Mouse (Mus musculus): ENCODE measurements around the gene Stub1. TPM values are rescaled to one million over a fixed set of nuclear protein-coding genes. Genes with fewer than 3 reads are reported as not detected.
"Not testable (repeated sequence)": the region's sequence is repeated elsewhere in the genome, so short reads cannot be mapped to it uniquely, and the experiment has no call there.

Stub1 gene
- polyA plus RNA-seq, 1 experiment: 81.1 TPM

- Histone ChIP-seq H3K27me3 (ENCODE audit: control insufficient read depth, insufficient read depth, low read length) (no peaks in the 10 kb centered on the region), H3K27ac (ENCODE audit: control insufficient read depth, insufficient read depth, low read depth, low read length) (no peak overlapping the region), H3K36me3 (ENCODE audit: control insufficient read depth, insufficient read depth, low read length) (no peaks in the 10 kb centered on the region), H3K4me1 (ENCODE audit: control insufficient read depth, insufficient read depth, low read length) (peaks cover 15% of the 10 kb centered on the region), H3K4me3 (ENCODE audit: control insufficient read depth, low read depth, low read length) (no peak overlapping the region)
- no peak for TF ChIP-seq CTCF (IDR thresholded peaks at IDR 0.05; ENCODE audit: control insufficient read depth, insufficient read depth, insufficient replicate concordance, low read depth, low read length)
- TF ChIP-seq POLR2A (IDR thresholded peaks at IDR 0.05; ENCODE audit: control insufficient read depth, low read depth, low read length): no peak
Observed at GRCm38 (mm10) chr17:25817662-25818061, 15.5 kb downstream of the Stub1 start.

GRCm38 (mm10) chr17:25813471-25813870 is 19.7 kb downstream of the Stub1 start:
- TF ChIP-seq CTCF (IDR thresholded peaks at IDR 0.05; ENCODE audit: control insufficient read depth, insufficient read depth, insufficient replicate concordance, low read depth, low read length) (peak; percentile 56; the same call in 1 of the 2 replicates), POLR2A (IDR thresholded peaks at IDR 0.05; ENCODE audit: control insufficient read depth, low read depth, low read length) (no peak)
- H3K36me3 ChIP-seq (ENCODE audit: control insufficient read depth, insufficient read depth, low read length): no peaks in the 10 kb centered on the region
- no peak overlapping the region for H3K27ac ChIP-seq (ENCODE audit: control insufficient read depth, insufficient read depth, low read depth, low read length)
- H3K4me3 ChIP-seq (ENCODE audit: control insufficient read depth, low read depth, low read length): no peak overlapping the region
- no peaks in the 10 kb centered on the region for H3K27me3 ChIP-seq (ENCODE audit: control insufficient read depth, insufficient read depth, low read length)
- H3K4me1 ChIP-seq (ENCODE audit: control insufficient read depth, insufficient read depth, low read length): peaks cover 16% of the 10 kb centered on the region

GRCm38 (mm10) chr17:25810890-25811289 is 22.3 kb downstream of the Stub1 start:
- H3K4me3 ChIP-seq (ENCODE audit: control insufficient read depth, low read depth, low read length): no peak overlapping the region
- H3K27me3 ChIP-seq (ENCODE audit: control insufficient read depth, insufficient read depth, low read length): no peaks in the 10 kb centered on the region

GRCm38 (mm10) chr17:25809606-25810340 is 23.4 kb downstream of the Stub1 start:
- Histone ChIP-seq H3K27me3 (ENCODE audit: control insufficient read depth, insufficient read depth, low read length) (no peaks in the 10 kb centered on the region), H3K27ac (ENCODE audit: control insufficient read depth, insufficient read depth, low read depth, low read length) (no peak overlapping the region), H3K4me1 (ENCODE audit: control insufficient read depth, insufficient read depth, low read length) (peaks cover 13% of the 10 kb centered on the region), H3K36me3 (ENCODE audit: control insufficient read depth, insufficient read depth, low read length) (no peaks in the 10 kb centered on the region), H3K4me3 (ENCODE audit: control insufficient read depth, low read depth, low read length) (peak overlapping the region; percentile 52)
- TF ChIP-seq CTCF (IDR thresholded peaks at IDR 0.05; ENCODE audit: control insufficient read depth, insufficient read depth, insufficient replicate concordance, low read depth, low read length): no peak
- TF ChIP-seq POLR2A (IDR thresholded peaks at IDR 0.05; ENCODE audit: control insufficient read depth, low read depth, low read length): no peak

More at GRCm38 (mm10) chr17:25810890-25811289, 22.3 kb downstream of the Stub1 start:
- no peaks in the 10 kb centered on the region for H3K36me3 ChIP-seq (ENCODE audit: control insufficient read depth, insufficient read depth, low read length)
- H3K27ac ChIP-seq (ENCODE audit: control insufficient read depth, insufficient read depth, low read depth, low read length): no peak overlapping the region
- TF ChIP-seq POLR2A (IDR thresholded peaks at IDR 0.05; ENCODE audit: control insufficient read depth, low read depth, low read length) (no peak), CTCF (IDR thresholded peaks at IDR 0.05; ENCODE audit: control insufficient read depth, insufficient read depth, insufficient replicate concordance, low read depth, low read length) (no peak)
- peaks cover 13% of the 10 kb centered on the region for H3K4me1 ChIP-seq (ENCODE audit: control insufficient read depth, insufficient read depth, low read length)

- no peak for TF ChIP-seq CTCF (IDR thresholded peaks at IDR 0.05; ENCODE audit: control insufficient read depth, insufficient read depth, insufficient replicate concordance, low read depth, low read length)
- TF ChIP-seq POLR2A (IDR thresholded peaks at IDR 0.05; ENCODE audit: control insufficient read depth, low read depth, low read length): no peak
- no peaks in the 10 kb centered on the region for H3K36me3 ChIP-seq (ENCODE audit: control insufficient read depth, insufficient read depth, low read length)
- no peaks in the 10 kb centered on the region for H3K27me3 ChIP-seq (ENCODE audit: control insufficient read depth, insufficient read depth, low read length)
- peak within 1 kb of the TSS; percentile 52 for H3K4me3 ChIP-seq (ENCODE audit: control insufficient read depth, low read depth, low read length)
- no peak within 1 kb of the TSS for H3K27ac ChIP-seq (ENCODE audit: control insufficient read depth, insufficient read depth, low read depth, low read length)
- H3K4me1 ChIP-seq (ENCODE audit: control insufficient read depth, insufficient read depth, low read length): peaks cover 13% of the 10 kb centered on the region
Observed at GRCm38 (mm10) chr17:25808789-25809605, 24.2 kb downstream of the Stub1 start, which contains the start of gene Fbxl16. Gene Fbxl16 (plus strand): TSS chr17:25809085.

GRCm38 (mm10) chr17:25808028-25808427 is 25.2 kb downstream of the Stub1 start:
- no peak for TF ChIP-seq POLR2A (IDR thresholded peaks at IDR 0.05; ENCODE audit: control insufficient read depth, low read depth, low read length)
- TF ChIP-seq CTCF (IDR thresholded peaks at IDR 0.05; ENCODE audit: control insufficient read depth, insufficient read depth, insufficient replicate concordance, low read depth, low read length): no peak
- Histone ChIP-seq H3K27me3 (ENCODE audit: control insufficient read depth, insufficient read depth, low read length) (no peaks in the 10 kb centered on the region), H3K27ac (ENCODE audit: control insufficient read depth, insufficient read depth, low read depth, low read length) (no peak overlapping the region), H3K36me3 (ENCODE audit: control insufficient read depth, insufficient read depth, low read length) (no peaks in the 10 kb centered on the region), H3K4me3 (ENCODE audit: control insufficient read depth, low read depth, low read length) (peak overlapping the region; percentile 52), H3K4me1 (ENCODE audit: control insufficient read depth, insufficient read depth, low read length) (peaks cover 9% of the 10 kb centered on the region)

- not testable (repeated sequence) for H3K27ac ChIP-seq (ENCODE audit: control insufficient read depth, insufficient read depth, low read depth, low read length); H3K27me3 ChIP-seq (ENCODE audit: control insufficient read depth, insufficient read depth, low read length); H3K4me3 ChIP-seq (ENCODE audit: control insufficient read depth, low read depth, low read length); H3K36me3 ChIP-seq (ENCODE audit: control insufficient read depth, insufficient read depth, low read length); H3K4me1 ChIP-seq (ENCODE audit: control insufficient read depth, insufficient read depth, low read length)
Observed at GRCm38 (mm10) chr17:25807452-25807851, 25.8 kb downstream of the Stub1 start.

Data from testis, adult 2 months (tissue).